Mouse (Mus musculus) heart, adult 2 months (tissue): ENCODE measurements at regions not wholly inside any gene's neighbourhood (a gene's known extent, or its start where the extent isn't known, plus 50 kb on each side); places are given as distances from the start of the nearest gene placed in this dataset.

Experiments
- DNase-seq, 2 experiments: peaks; one replicate each; pipeline ENCODE4 v3.0.0; 2021
- H3K27ac ChIP-seq: fragments of 200-600 bp; 2 replicates; pipeline ENCODE4 v1.8.1; 2022
- H3K27me3 ChIP-seq: fragments of 200-500 bp; 2 replicates; pipeline ENCODE4 v1.6.1; 2012; ENCODE audit warnings: mild to moderate bottlenecking, low read length, inconsistent platforms, mixed read lengths; ENCODE audit not compliant: control insufficient read depth, insufficient read depth
- H3K36me3 ChIP-seq: fragments of 200-500 bp; 2 replicates; pipeline ENCODE4 v1.6.1; 2012; ENCODE audit warnings: low read length, inconsistent platforms; ENCODE audit not compliant: control insufficient read depth, insufficient read depth
- H3K4me1 ChIP-seq: fragments of 200-500 bp; 2 replicates; pipeline ENCODE4 v1.6.1; 2011; ENCODE audit warnings: low read length; ENCODE audit not compliant: control insufficient read depth, insufficient read depth
- H3K4me3 ChIP-seq: fragments of 200-600 bp; 2 replicates; pipeline ENCODE4 v1.8.1; 2022
- H3K79me2 ChIP-seq: fragments of 200-500 bp; replicated peaks from 2 replicates; pipeline ENCODE4 v1.6.1; 2012; ENCODE audit warnings: mild to moderate bottlenecking, inconsistent platforms, low read length, moderate library complexity, mixed read lengths; ENCODE audit not compliant: control insufficient read depth, insufficient read depth
- H3K9ac ChIP-seq: fragments of 200-500 bp; 2 replicates; pipeline ENCODE4 v1.6.1; 2012; ENCODE audit warnings: low read depth, mild to moderate bottlenecking, control low read depth, inconsistent platforms, low read length, mixed read lengths
- CTCF ChIP-seq: fragments of 200-600 bp; IDR thresholded peaks from 2 replicates; pipeline ENCODE4 v1.8.1; 2022; ENCODE audit warnings: antibody characterized with exemption, mild to moderate bottlenecking, moderate library complexity
- EP300 ChIP-seq: fragments of 200-500 bp; IDR thresholded peaks from 2 replicates; pipeline ENCODE4 v1.6.1; 2011; ENCODE audit warnings: low read depth, low read length, control low read depth; ENCODE audit not compliant: insufficient read depth
- POLR2A ChIP-seq: fragments of 200-500 bp; IDR thresholded peaks from 2 replicates; pipeline ENCODE4 v1.6.1; 2011; ENCODE audit warnings: mild to moderate bottlenecking, low read depth, low read length, control low read depth; ENCODE audit not compliant: insufficient read depth
- WGBS: fragments of 180-500 bp; shearing (Covaris S2); methylation state at CpG from one replicate; pipeline ENCODE4 v1.1.7; 2018; 5-methylcytosine and 5-hydroxymethylcytosine counted together
- intact Hi-C: fragments of 180-260 bp; cut with DNase I; formaldehyde crosslinking; loops from one replicate; pipeline ENCODE4 v1.15.1; 2025

DNA sequence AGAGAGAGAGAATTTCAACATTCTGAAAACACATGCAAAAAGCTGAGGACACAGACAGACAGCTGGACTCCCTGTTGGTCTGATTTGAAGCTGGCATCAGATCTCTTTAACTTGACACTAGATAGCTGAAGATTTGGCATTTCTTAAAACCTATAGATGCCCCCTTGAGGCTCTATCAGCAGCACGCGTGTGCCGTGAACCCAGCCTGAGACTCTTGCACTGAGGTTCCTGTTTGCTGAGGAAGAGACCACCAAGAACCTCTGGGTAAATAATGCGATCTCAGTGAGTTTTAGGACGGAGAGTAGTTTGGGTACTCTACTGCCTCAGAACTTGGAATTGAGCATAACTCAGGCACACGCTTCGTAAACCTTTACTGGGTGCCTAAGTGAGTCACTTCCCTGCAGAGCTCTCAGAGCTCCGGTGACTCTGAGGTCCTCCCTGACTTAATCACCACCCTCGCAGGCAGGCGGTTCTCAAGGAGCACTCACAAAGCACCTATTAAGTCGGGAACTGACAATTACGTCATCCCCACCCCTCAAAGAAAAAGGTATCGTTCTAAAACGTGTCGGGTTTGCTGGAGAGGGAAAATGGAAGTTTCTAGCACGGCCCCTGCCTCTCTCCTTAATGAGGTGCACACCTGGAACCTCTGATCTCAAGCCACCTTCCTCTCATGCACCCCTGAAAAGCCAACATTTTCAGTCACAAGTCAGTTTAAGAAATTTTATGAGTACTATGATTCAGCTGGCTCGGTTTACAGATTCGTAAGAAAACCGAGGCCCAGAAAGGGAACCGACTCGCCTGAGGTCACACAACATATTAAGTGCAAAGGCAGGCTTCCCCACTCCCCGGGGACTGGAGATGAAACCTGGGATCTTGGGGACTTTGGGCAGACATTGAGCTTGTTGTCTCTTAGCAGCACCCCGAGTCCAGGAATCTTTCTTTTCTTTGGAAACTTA lies 107.7 kb upstream of the Cpm start:
- H3K4me1 ChIP-seq: no peaks in the 10 kb centered on the region
- H3K79me2 ChIP-seq: no peaks in the 10 kb centered on the region
- H3K9ac ChIP-seq: no peak overlapping the region
- no peak overlapping the region for H3K27ac ChIP-seq
- TF ChIP-seq EP300: no peak
- no peak for TF ChIP-seq CTCF
- no peak for TF ChIP-seq POLR2A
- no peaks in the 10 kb centered on the region for H3K27me3 ChIP-seq
- H3K36me3 ChIP-seq: no peaks in the 10 kb centered on the region
- whole genome bisulfite sequencing: 69% methylated on average over 23 of the region's 23 CpGs
- no peak for DNase-seq
- intact Hi-C loops: no loop called here
- no peak overlapping the region for H3K4me3 ChIP-seq

DNA sequence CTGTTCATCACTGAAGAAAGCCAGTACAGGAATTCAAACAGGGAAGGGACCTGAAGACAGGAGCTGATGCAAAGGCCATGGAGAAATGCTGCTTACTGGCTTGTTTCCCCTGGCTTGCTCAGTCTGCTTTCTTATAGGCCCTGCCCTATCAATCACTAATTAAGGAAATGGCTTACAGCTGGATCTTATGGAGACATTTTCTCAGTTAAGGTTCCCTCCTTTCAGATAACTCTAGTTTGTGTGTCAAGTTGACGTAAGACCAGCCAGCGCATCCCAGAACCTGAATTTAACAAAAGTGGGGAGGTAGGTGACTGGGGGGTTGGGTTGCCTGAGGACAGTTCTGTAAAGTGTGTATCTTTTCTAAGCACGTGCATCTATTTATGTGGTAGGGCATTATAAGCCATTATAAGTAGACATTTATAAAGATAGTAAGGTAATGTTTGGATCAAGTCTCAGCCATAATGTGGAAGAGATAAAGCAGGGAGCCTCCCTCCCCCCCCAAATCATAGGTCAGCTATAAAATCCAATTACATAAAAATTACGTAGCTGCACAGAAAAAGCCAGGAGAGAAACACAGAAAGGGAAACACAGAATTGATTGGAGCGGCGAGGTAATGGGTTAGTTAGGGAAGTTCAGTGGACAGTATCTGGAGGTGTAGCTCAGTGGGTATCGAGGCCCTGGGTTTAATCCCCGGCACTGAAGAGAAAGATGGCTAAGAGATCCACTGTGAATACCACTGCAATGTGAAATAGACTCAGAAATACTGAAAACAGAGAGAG lies 108.6 kb upstream of the Cpm start:
- no peak for TF ChIP-seq CTCF
- TF ChIP-seq POLR2A: no peak
- no peak for TF ChIP-seq EP300
- H3K4me1 ChIP-seq: no peaks in the 10 kb centered on the region
- intact Hi-C loops: no loop called here
- H3K36me3 ChIP-seq: no peaks in the 10 kb centered on the region
- no peak overlapping the region for H3K9ac ChIP-seq
- no peak overlapping the region for H3K27ac ChIP-seq
- H3K4me3 ChIP-seq: no peak overlapping the region
- DNase-seq: no peak
- H3K79me2 ChIP-seq: no peaks in the 10 kb centered on the region
- H3K27me3 ChIP-seq: no peaks in the 10 kb centered on the region
- WGBS: 92% methylated on average over 8 of the region's 8 CpGs

- intact Hi-C loops: no loop called here
- WGBS: 68% methylated on average over 8 of the region's 8 CpGs
- TF ChIP-seq POLR2A (no peak), EP300 (no peak), CTCF (no peak)
Measured at GRCm38 (mm10) chr10:117519670-117520535, 109.4 kb upstream of the Cpm start.

DNA sequence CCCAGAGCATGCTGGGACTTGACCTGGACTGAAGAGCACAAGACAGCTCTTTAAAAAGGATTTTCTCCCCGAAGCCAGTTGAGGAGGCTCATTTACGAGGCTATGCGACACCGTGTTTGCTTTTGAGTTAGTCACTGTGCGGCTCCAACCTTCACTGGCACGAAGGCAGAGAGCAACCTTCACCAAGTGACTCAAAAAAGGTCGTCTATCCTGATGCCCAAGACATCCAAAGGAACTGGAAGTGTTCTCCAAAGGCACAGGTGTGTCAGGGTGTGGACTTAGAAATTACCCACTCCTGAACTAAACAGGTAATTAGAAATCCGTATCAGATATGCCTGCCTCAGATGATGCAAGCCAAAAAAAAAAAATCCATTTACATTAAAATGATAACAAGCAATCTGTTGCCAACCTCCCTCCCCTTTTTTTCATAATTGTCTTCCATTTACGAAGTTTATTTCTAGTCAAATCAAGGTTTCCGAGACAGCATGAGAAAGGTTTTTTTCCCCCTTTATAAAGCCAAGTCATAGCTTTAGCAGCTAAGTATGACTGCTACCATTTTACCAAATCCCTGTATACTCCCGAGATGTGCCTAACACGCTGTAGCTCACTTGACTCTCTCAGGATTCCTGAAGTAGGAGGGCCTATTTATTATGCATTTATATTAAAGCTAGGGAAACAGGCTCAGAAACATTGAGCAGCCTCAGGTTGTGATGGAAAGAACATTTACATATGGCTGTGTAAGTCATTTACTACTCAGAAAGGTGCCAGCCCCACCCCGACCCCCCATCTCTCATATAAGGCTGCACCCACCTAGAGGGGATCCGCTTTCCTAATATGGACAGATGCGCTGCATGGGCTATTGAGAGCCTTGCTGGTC lies 110.3 kb upstream of the Cpm start:
- Histone ChIP-seq H3K27ac (no peak overlapping the region), H3K79me2 (no peaks in the 10 kb centered on the region), H3K4me1 (no peaks in the 10 kb centered on the region), H3K9ac (no peak overlapping the region), H3K4me3 (no peak overlapping the region), H3K27me3 (no peaks in the 10 kb centered on the region), H3K36me3 (no peaks in the 10 kb centered on the region)
- DNase-seq: no peak
- intact Hi-C loops: no loop called here
- 83% methylated on average over 15 of the region's 15 CpGs for WGBS
- no peak for TF ChIP-seq POLR2A
- TF ChIP-seq EP300: no peak
- TF ChIP-seq CTCF: no peak

More at GRCm38 (mm10) chr10:117519670-117520535, 109.4 kb upstream of the Cpm start:
- Histone ChIP-seq H3K27me3 (no peaks in the 10 kb centered on the region), H3K27ac (no peak overlapping the region), H3K79me2 (no peaks in the 10 kb centered on the region), H3K4me1 (no peaks in the 10 kb centered on the region), H3K9ac (no peak overlapping the region), H3K36me3 (no peaks in the 10 kb centered on the region), H3K4me3 (no peak overlapping the region)
- no peak for DNase-seq
